Mouse (Mus musculus) embryonic facial prominence, embryonic 12.5 days (tissue): ENCODE measurements around the gene Zbtb20. TPM values are rescaled to one million over a fixed set of nuclear protein-coding genes. Genes with fewer than 3 reads are reported as not detected.
A peak's percentile ranks its signal among the peaks of the same experiment; 100 is the strongest.

Experiments
- ATAC-seq: fragments of 200-750 bp; cut with Nextera tagmentation; 2 replicates; pipeline ENCODE4 v1.8.0; 2017; ENCODE audit not compliant: insufficient number of reproducible peaks, insufficient read depth, low FRiP score, low TSS enrichment
- H3K27ac ChIP-seq: fragments of 300-500 bp; sonication (generic); 2 replicates; pipeline ENCODE4 v1.5.1; 2016; ENCODE audit warnings: mild to moderate bottlenecking
- H3K27me3 ChIP-seq: fragments of 300-500 bp; sonication (generic); 2 replicates; pipeline ENCODE4 v1.6.1; 2016; ENCODE audit warnings: mild to moderate bottlenecking, moderate library complexity
- H3K36me3 ChIP-seq: fragments of 300-500 bp; sonication (generic); 2 replicates; pipeline ENCODE4 v1.6.1; 2016; ENCODE audit warnings: mild to moderate bottlenecking
- H3K4me1 ChIP-seq: fragments of 300-500 bp; sonication (generic); 2 replicates; pipeline ENCODE4 v1.6.1; 2016
- H3K4me2 ChIP-seq: fragments of 300-500 bp; sonication (generic); replicated peaks from 2 replicates; pipeline ENCODE4 v1.6.1; 2016; ENCODE audit warnings: mild to moderate bottlenecking, moderate library complexity
- H3K4me3 ChIP-seq: fragments of 300-500 bp; sonication (generic); 2 replicates; pipeline ENCODE4 v1.5.1; 2016; ENCODE audit warnings: mild to moderate bottlenecking
- H3K9ac ChIP-seq: fragments of 300-500 bp; sonication (generic); 2 replicates; pipeline ENCODE4 v1.6.1; 2016; ENCODE audit warnings: mild to moderate bottlenecking, moderate library complexity
- H3K9me3 ChIP-seq: fragments of 300-500 bp; sonication (generic); 2 replicates; pipeline ENCODE4 v1.6.1; 2016; ENCODE audit warnings: mild to moderate bottlenecking, moderate library complexity
- WGBS: fragments of 180-500 bp; shearing (Covaris S2); methylation state at CpG from one replicate; pipeline ENCODE4 v1.1.7; 2016; 5-methylcytosine and 5-hydroxymethylcytosine counted together
- polyA plus RNA-seq: library from polyadenylated mRNA; unstranded; fragments of >200 nt; fragmentation: Nextera tagmentation; extraction: Ambion mirVana; gene quantifications from 2 replicates; pipeline ENCODE4 v1.2.1, GENCODE M21; 2016

The Zbtb20 gene
- polyA plus RNA-seq, 1 experiment from 2014 or later: 25.8 TPM

GRCm38 (mm10) chr16:43454370-43454934 lies 578.8 kb downstream of the Zbtb20 start:
- H3K4me2 ChIP-seq: no peak overlapping the region
- H3K4me3 ChIP-seq: no peak overlapping the region
- no peaks in the 10 kb centered on the region for H3K36me3 ChIP-seq
- no peak overlapping the region for H3K9ac ChIP-seq
- no peaks in the 10 kb centered on the region for H3K9me3 ChIP-seq
- no peak overlapping the region for H3K27ac ChIP-seq
- H3K27me3 ChIP-seq: no peaks in the 10 kb centered on the region
- H3K4me1 ChIP-seq: 0 out of 2 replicates have a peak, but pooled peaks cover 3% of the 10 kb centered on the region
- no peak for ATAC-seq
- 47% methylated on average over 4 of the region's 4 CpGs for WGBS

- Histone ChIP-seq H3K9me3 (no peaks in the 10 kb centered on the region), H3K27me3 (no peaks in the 10 kb centered on the region), H3K4me3 (no peak overlapping the region), H3K27ac (no peak overlapping the region), H3K4me1 (0 out of 2 replicates have a peak, but pooled peaks cover 3% of the 10 kb centered on the region), H3K36me3 (no peaks in the 10 kb centered on the region), H3K9ac (no peak overlapping the region), H3K4me2 (no peak overlapping the region)
- WGBS: 80% methylated on average over 8 of the region's 8 CpGs
- ATAC-seq: no peak
These were observed 580.9 kb downstream of the Zbtb20 start for GRCm38 (mm10) chr16:43456446-43457172.

- Histone ChIP-seq H3K4me3 (no peak overlapping the region), H3K4me1 (peaks cover 8% of the 10 kb centered on the region), H3K9ac (no peak overlapping the region), H3K4me2 (no peak overlapping the region), H3K27me3 (no peaks in the 10 kb centered on the region), H3K9me3 (no peaks in the 10 kb centered on the region), H3K27ac (no peak overlapping the region), H3K36me3 (no peaks in the 10 kb centered on the region)
- WGBS: 73% methylated on average over 8 of the region's 8 CpGs
- ATAC-seq: no peak
These were observed 582.1 kb downstream of the Zbtb20 start for GRCm38 (mm10) chr16:43457814-43458213.

- Histone ChIP-seq H3K4me2 (no peak overlapping the region), H3K36me3 (no peaks in the 10 kb centered on the region), H3K9ac (no peak overlapping the region), H3K27me3 (no peaks in the 10 kb centered on the region), H3K4me1 (peaks cover 11% of the 10 kb centered on the region), H3K27ac (no peak overlapping the region), H3K4me3 (no peak overlapping the region), H3K9me3 (no peaks in the 10 kb centered on the region)
- WGBS: 63% methylated on average over 7 of the region's 7 CpGs
- no peak for ATAC-seq
These were observed 583.1 kb downstream of the Zbtb20 start for GRCm38 (mm10) chr16:43458726-43459223.

GRCm38 (mm10) chr16:43461745-43462378 lies 586.2 kb downstream of the Zbtb20 start:
- Histone ChIP-seq H3K4me1 (peaks cover 8% of the 10 kb centered on the region), H3K27ac (no peak overlapping the region), H3K27me3 (no peaks in the 10 kb centered on the region), H3K9ac (no peak overlapping the region), H3K9me3 (no peaks in the 10 kb centered on the region), H3K36me3 (no peaks in the 10 kb centered on the region), H3K4me2 (no peak overlapping the region), H3K4me3 (no peak overlapping the region)
- ATAC-seq: no peak
- 79% methylated on average over 3 of the region's 3 CpGs for WGBS

GRCm38 (mm10) chr16:43462470-43463455 lies 587.1 kb downstream of the Zbtb20 start:
- no peak overlapping the region for H3K4me2 ChIP-seq
- H3K9ac ChIP-seq: no peak overlapping the region
- H3K4me1 ChIP-seq: peaks cover 8% of the 10 kb centered on the region
- H3K4me3 ChIP-seq: no peak overlapping the region
- H3K27me3 ChIP-seq: no peaks in the 10 kb centered on the region
- no peaks in the 10 kb centered on the region for H3K9me3 ChIP-seq
- 44% methylated on average over 11 of the region's 11 CpGs for WGBS
- H3K36me3 ChIP-seq: no peaks in the 10 kb centered on the region
- ATAC-seq: peak; percentile 67; the same call in 1 of the 2 replicates
- H3K27ac ChIP-seq: 0 out of 2 replicates have a peak overlapping the region, but pooled peaks have one; percentile 11

- no peaks in the 10 kb centered on the region for H3K9me3 ChIP-seq
- H3K9ac ChIP-seq: no peak overlapping the region
- 62% methylated on average over 13 of the region's 13 CpGs for WGBS
- peaks cover 8% of the 10 kb centered on the region for H3K4me1 ChIP-seq
- H3K27ac ChIP-seq: no peak overlapping the region
- no peaks in the 10 kb centered on the region for H3K36me3 ChIP-seq
- H3K4me3 ChIP-seq: no peak overlapping the region
- H3K27me3 ChIP-seq: no peaks in the 10 kb centered on the region
- no peak for ATAC-seq
- H3K4me2 ChIP-seq: no peak overlapping the region
These were observed 588.2 kb downstream of the Zbtb20 start for GRCm38 (mm10) chr16:43463684-43464475.

- Histone ChIP-seq H3K27me3 (no peaks in the 10 kb centered on the region), H3K9me3 (no peaks in the 10 kb centered on the region), H3K27ac (no peak overlapping the region), H3K4me1 (peaks cover 8% of the 10 kb centered on the region), H3K36me3 (no peaks in the 10 kb centered on the region), H3K4me3 (no peak overlapping the region), H3K4me2 (no peak overlapping the region), H3K9ac (no peak overlapping the region)
- ATAC-seq: no peak
- 68% methylated on average over 10 of the region's 10 CpGs for WGBS
These were observed 588.9 kb downstream of the Zbtb20 start for GRCm38 (mm10) chr16:43464476-43465080.

- no peak overlapping the region for H3K27ac ChIP-seq
- no peak overlapping the region for H3K9ac ChIP-seq
- H3K4me1 ChIP-seq: peaks cover 8% of the 10 kb centered on the region
- ATAC-seq: no peak
- 64% methylated on average over 3 of the region's 3 CpGs for WGBS
- no peaks in the 10 kb centered on the region for H3K36me3 ChIP-seq
- H3K27me3 ChIP-seq: no peaks in the 10 kb centered on the region
- no peak overlapping the region for H3K4me2 ChIP-seq
- H3K4me3 ChIP-seq: no peak overlapping the region
- no peaks in the 10 kb centered on the region for H3K9me3 ChIP-seq
These were observed 589.7 kb downstream of the Zbtb20 start for GRCm38 (mm10) chr16:43465368-43465839.
